Mouse (Mus musculus): ENCODE results near the gene Pou2af1. TPM values are rescaled to one million over a fixed set of nuclear protein-coding genes. Genes with fewer than 3 reads are reported as not detected.

Gene Pou2af1
- 7.9 TPM for polyA plus RNA-seq (2017; shearing (Covaris generic))

DNA sequence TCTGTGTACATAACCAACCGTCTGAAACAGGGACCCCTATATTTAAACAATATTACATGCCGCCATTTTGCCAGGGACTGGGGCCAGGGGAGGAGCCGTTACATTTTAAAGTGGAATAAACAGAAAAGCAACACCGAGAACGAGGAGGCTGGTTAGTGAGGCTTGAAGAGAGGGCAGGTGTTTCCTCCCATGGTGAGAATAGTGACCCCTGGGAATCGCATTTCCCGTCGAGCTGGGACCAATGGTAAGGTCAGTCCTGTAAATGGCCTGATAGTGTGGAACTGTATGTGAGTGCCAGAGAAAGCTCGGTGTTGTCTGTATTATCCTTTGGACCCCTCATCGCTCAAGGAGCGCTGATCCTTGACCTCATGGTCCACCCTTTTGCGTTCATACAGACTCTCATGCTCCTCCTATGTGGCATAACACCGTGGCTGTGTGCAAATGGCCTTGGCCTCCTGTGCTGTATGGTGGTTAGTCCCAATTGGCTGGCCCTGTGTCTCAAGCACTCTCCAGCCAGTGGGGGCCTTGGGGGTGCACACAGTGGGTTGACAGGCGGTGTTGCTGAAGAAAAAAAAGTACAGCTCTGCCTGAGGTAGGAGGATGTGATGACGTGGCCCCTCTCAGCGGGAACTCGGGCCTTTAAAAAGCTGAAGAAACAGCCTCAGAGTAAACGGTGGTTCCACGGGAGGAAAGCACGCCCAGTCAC is at the start of gene Pou2af1:
Gene Pou2af1, plus strand, starts transcription at position 686 of the 706 bp plus-strand sequence.

DNA sequence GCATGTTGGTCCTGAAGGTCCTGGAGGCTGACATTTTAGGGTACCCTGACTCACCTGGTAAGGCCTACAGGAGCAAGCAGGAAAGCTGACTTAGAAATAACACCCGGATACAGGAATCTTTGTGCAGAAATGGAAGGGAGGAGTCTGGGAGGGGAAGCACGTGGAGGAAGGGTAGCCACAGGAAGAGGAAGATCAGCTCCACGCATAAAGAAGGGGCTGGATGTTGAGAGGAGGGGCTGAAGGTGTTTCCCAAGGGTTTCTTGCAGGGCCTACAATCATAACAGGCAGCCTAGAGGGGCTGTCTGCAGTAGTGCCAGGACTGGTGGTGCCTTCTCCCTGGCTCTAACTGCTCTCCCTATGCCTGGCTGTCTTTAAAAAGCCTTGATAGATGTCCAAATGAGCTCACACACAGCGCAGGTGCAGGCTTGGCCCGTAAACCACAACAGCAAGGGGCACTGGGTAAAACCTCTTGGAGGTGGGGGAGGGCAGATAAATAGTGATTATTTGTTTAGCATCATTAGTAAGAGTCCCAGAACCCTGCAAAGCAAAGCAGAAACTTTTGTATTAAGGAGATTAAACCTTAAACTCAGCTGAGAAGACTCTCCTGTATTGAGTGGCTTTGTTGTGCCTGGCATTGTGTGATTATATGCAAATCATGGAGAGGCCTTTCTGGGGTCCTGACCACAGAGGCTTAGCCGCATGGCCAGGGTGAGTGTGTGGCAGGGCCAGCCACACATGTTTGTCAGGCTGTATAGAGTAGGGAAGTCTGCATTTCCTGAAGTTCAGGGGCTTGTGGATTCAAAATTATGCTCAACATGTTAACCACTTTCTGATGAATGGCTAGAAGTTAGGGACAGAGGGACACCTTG is 48.0 kb upstream of the Pou2af1 start, which contains the start of gene Gm32742:
Gene Gm32742, minus strand, starts transcription at position 206 of the 869 bp plus-strand sequence.

DNA sequence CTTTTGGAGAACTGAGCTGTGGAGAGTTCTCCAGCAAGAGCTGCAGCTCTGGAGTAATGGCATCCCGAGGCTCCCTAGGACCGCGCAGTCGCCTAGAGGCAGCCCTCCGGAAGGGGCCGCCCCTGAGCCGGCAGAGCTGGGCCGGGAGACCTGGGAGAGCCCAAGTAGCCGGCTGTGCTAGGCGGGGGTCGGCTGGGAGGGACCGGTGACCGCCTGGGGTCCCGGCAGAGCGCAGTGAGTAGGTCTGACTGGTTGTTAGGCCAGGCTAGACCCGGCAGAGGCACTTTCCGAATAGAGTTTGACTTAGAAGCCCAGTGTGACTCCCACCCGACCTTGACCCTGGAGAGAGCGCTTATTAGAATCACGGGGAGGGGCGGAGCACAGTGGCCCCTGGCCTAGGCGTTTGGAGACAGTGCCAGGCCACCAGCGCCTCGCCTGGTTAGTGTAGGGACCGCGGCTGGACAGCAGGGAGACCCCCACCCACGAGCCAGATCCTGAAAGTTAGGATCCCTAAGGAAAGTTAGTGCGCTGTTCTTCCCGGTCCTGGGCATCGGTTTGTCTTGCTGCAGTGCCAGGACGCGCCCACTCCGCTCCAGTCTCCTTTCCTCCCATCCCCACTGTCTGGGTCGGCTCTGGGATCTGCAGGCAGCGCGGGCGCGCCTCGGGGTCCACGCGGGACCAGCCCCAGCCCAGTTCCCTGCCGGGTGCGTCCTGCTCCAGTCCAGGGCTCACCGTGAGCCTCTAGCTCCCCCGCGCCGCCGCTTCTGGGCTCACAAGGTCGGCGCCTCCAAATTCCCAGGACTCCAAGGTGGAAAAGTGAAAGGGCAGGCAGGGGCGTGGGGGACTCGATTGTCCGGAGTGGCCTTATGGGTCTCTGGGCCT is 65.2 kb downstream of the Pou2af1 start, which contains the start of gene Colca2:
Gene Colca2, minus strand, starts transcription at position 70 of the 882 bp plus-strand sequence.

Other genes with a start within 250 kb of the Pou2af1 start
- 59.9 TPM for gene Sik2, start 204.6 kb upstream of the Pou2af1 start, polyA plus RNA-seq (2017; shearing (Covaris generic))
- gene Btg4, start 152.8 kb upstream of the Pou2af1 start, polyA plus RNA-seq (2017; shearing (Covaris generic)), result not detected
- not detected for gene Layn, start 136.6 kb upstream of the Pou2af1 start, polyA plus RNA-seq (2017; shearing (Covaris generic))
- gene 4833427G06Rik, start 111.6 kb upstream of the Pou2af1 start, polyA plus RNA-seq (2017; shearing (Covaris generic)), result not detected
- not detected for gene Gm32742, start 48.2 kb upstream of the Pou2af1 start, polyA plus RNA-seq (2017; shearing (Covaris generic))
- gene Colca2, start 64.9 kb downstream of the Pou2af1 start, polyA plus RNA-seq (2017; shearing (Covaris generic)), result not detected
- gene 1810046K07Rik, start 115.2 kb downstream of the Pou2af1 start, polyA plus RNA-seq (2017; shearing (Covaris generic)), result not detected